Mouse (Mus musculus): ENCODE results near the gene Fgfbp1. TPM values are rescaled to one million over a fixed set of nuclear protein-coding genes. Genes with fewer than 3 reads are reported as not detected.

The Fgfbp1 gene
- polyA plus RNA-seq (2017; shearing (Covaris generic)) = 0.46 TPM

GRCm38 (mm10) chr5:43981620-43982019 is at the start of gene Fgfbp1:
Gene Fgfbp1 (minus strand): TSS chr5:43981779.

Other genes with a start within 250 kb of the Fgfbp1 start
- not detected for gene Bst1, start 162.9 kb downstream of the Fgfbp1 start, polyA plus RNA-seq (2017; shearing (Covaris generic))
- gene Fbxl5, start 160.1 kb downstream of the Fgfbp1 start, polyA plus RNA-seq (2017; shearing (Covaris generic)) = 63.5 TPM
- gene Cd38, start 113.2 kb downstream of the Fgfbp1 start, polyA plus RNA-seq (2017; shearing (Covaris generic)) = 5.7 TPM
- gene Gm7879, start 68.6 kb downstream of the Fgfbp1 start, polyA plus RNA-seq (2017; shearing (Covaris generic)) = not detected
- gene Prom1, start 120.3 kb upstream of the Fgfbp1 start, polyA plus RNA-seq (2017; shearing (Covaris generic)) = 1.8 TPM
- 102 TPM for gene Tapt1, start 244.8 kb upstream of the Fgfbp1 start, polyA plus RNA-seq (2017; shearing (Covaris generic))

Data from effector memory CD4-positive, alpha-beta T cell, adult 7 months (primary cell).